ENCODE assay signal across 9 mouse cellular contexts in genomic region chr19:8887585-8888463, GRCm38 (mm10). TPM values are rescaled to one million over a fixed set of nuclear protein-coding genes. Genes with fewer than 3 reads are reported as not detected.
DNase-seq lines count a peak whose midpoint lies in the region; ATAC-seq and TF ChIP-seq lines count a peak whose summit lies in the region.
"Had no signal": no experiment of that assay in that cellular context is flagged by ENCODE, and none has a peak within 500 bp of the region (broad histone marks: within the 10 kb centered on the region; RNA-seq: fewer than 3 reads in every experiment).

No protein-coding gene starts in this region.

- H3K4me3 ChIP-seq in heart, embryonic 11.5 days (ENCODE audit: low read depth, low read length): peak overlapping the region; percentile 75
- H3K4me3 ChIP-seq in ES-Bruce4 (ENCODE audit: low read depth, low read length): peak overlapping the region; percentile 98
- H3K4me3 ChIP-seq in forebrain, embryonic 14.5 days (ENCODE audit: low read depth, low read length): peak overlapping the region; percentile 67
- peak overlapping the region; percentile 61 for H3K4me3 ChIP-seq in liver, postnatal 0 days (ENCODE audit: low read depth, low read length)

- no peak for DNase-seq in heart, adult 9 months (ENCODE audit: low spot score in 2 of 2)
- peak; percentile 13 for DNase-seq in forebrain, embryonic 14.5 days (ENCODE audit: low spot score)
- no peak for DNase-seq in liver, postnatal 0 days
- DNase-seq in adrenal gland, adult 2 months: no peak
- DNase-seq in right cerebral cortex, postnatal 4 days: no peak
- DNase-seq in cerebellum, adult 11-12 months: no peak

- TF ChIP-seq CTCF in ES-Bruce4 (IDR thresholded peaks at IDR 0.05; ENCODE audit: low read depth, low read length): no peak
- TF ChIP-seq CTCF in liver, postnatal 0 days (IDR thresholded peaks at IDR 0.05; ENCODE audit: low read depth): no peak

- no peak for ATAC-seq in heart, embryonic 11.5 days (replicated peaks; ENCODE audit: insufficient number of reproducible peaks, low FRiP score, low TSS enrichment)
- ATAC-seq in forebrain, embryonic 14.5 days: no peak
- ATAC-seq in liver, postnatal 0 days: no peak

- no peaks in the 10 kb centered on the region for H3K27me3 ChIP-seq in heart, embryonic 11.5 days (ENCODE audit: control insufficient read depth, insufficient read depth, low read length)
- no peaks in the 10 kb centered on the region for H3K27me3 ChIP-seq in ES-Bruce4 (ENCODE audit: control insufficient read depth, insufficient read depth, low read length, poor library complexity, severe bottlenecking)
- no peaks in the 10 kb centered on the region for H3K27me3 ChIP-seq in forebrain, embryonic 14.5 days (replicated peaks; ENCODE audit: control insufficient read depth, insufficient read depth, low read length)
- no peaks in the 10 kb centered on the region for H3K27me3 ChIP-seq in liver, postnatal 0 days (ENCODE audit: insufficient read depth, low read length)
- H3K27me3 ChIP-seq: Patski had no signal

- no peak for TF ChIP-seq EP300 in ES-Bruce4 (IDR thresholded peaks at IDR 0.05; ENCODE audit: insufficient read depth, low read depth, low read length)
- no peak for TF ChIP-seq EP300 in liver, postnatal 0 days (IDR thresholded peaks at IDR 0.05; ENCODE audit: low read depth)

- H3K9me3 ChIP-seq in heart, embryonic 11.5 days (replicated peaks; ENCODE audit: control insufficient read depth, low read length): no peaks in the 10 kb centered on the region
- H3K9me3 ChIP-seq in ES-Bruce4 (replicated peaks; ENCODE audit: control insufficient read depth, insufficient read depth, low read length, poor library complexity, severe bottlenecking): no peaks in the 10 kb centered on the region
- no peaks in the 10 kb centered on the region for H3K9me3 ChIP-seq in forebrain, embryonic 14.5 days (replicated peaks; ENCODE audit: control insufficient read depth, low read length)
- H3K9me3 ChIP-seq in liver, postnatal 0 days (ENCODE audit: low read length): no peaks in the 10 kb centered on the region

- H3K4me1 ChIP-seq in heart, embryonic 11.5 days (ENCODE audit: control insufficient read depth, insufficient read depth, low read length): 0 out of 2 replicates have a peak, but pooled peaks cover 6% of the 10 kb centered on the region
- H3K4me1 ChIP-seq in ES-Bruce4 (ENCODE audit: control insufficient read depth, insufficient read depth, low read length): peaks cover 3% of the 10 kb centered on the region
- H3K4me1 ChIP-seq in forebrain, embryonic 14.5 days (ENCODE audit: control insufficient read depth, insufficient read depth, low read length): peaks cover 9% of the 10 kb centered on the region; the same call in 1 of the 2 replicates
- H3K4me1 ChIP-seq in liver, postnatal 0 days (ENCODE audit: insufficient read depth): peaks cover 15% of the 10 kb centered on the region

- H3K9ac ChIP-seq in heart, embryonic 11.5 days (ENCODE audit: low read depth, low read length): peak overlapping the region; percentile 88
- H3K9ac ChIP-seq in ES-Bruce4 (ENCODE audit: low read depth, poor library complexity, severe bottlenecking): peak overlapping the region; percentile 99
- H3K9ac ChIP-seq in forebrain, embryonic 14.5 days (ENCODE audit: low read length): peak overlapping the region; percentile 77
- H3K9ac ChIP-seq in liver, postnatal 0 days (replicated peaks): peak overlapping the region; percentile 69

- peak; percentile 43 for TF ChIP-seq POLR2A in ES-Bruce4 (IDR thresholded peaks at IDR 0.05; ENCODE audit: insufficient read depth, low read length)

- 0 out of 2 replicates have a peak, but pooled peaks cover 2% of the 10 kb centered on the region for H3K36me3 ChIP-seq in heart, embryonic 11.5 days (ENCODE audit: control insufficient read depth, insufficient read depth, low read length)
- peaks cover 29% of the 10 kb centered on the region for H3K36me3 ChIP-seq in ES-Bruce4 (ENCODE audit: control insufficient read depth, insufficient read depth, low read length, poor library complexity, severe bottlenecking)
- peaks cover 7% of the 10 kb centered on the region; the same call in 1 of the 2 replicates for H3K36me3 ChIP-seq in forebrain, embryonic 14.5 days (ENCODE audit: control insufficient read depth, insufficient read depth, low read length)
- peaks cover 10% of the 10 kb centered on the region; the same call in 1 of the 2 replicates for H3K36me3 ChIP-seq in liver, postnatal 0 days (replicated peaks; ENCODE audit: insufficient read depth, low read length)

- peak overlapping the region; percentile 84 for H3K27ac ChIP-seq in heart, embryonic 11.5 days (ENCODE audit: low read depth, low read length)
- H3K27ac ChIP-seq in ES-Bruce4 (ENCODE audit: insufficient read depth, low read length): peak overlapping the region; percentile 93
- H3K27ac ChIP-seq in forebrain, embryonic 14.5 days (ENCODE audit: low read depth, low read length): peak overlapping the region; percentile 67
- peak overlapping the region; percentile 79 for H3K27ac ChIP-seq in liver, postnatal 0 days (ENCODE audit: low read depth)

- peak overlapping the region; percentile 87 for H3K4me2 ChIP-seq in heart, embryonic 11.5 days
- H3K4me2 ChIP-seq in forebrain, embryonic 14.5 days (ENCODE audit: low read length): peak overlapping the region; percentile 76
- peak overlapping the region; percentile 70 for H3K4me2 ChIP-seq in liver, postnatal 0 days (ENCODE audit: low read depth, low read length)

- 17% methylated on average over 19 of the region's 19 CpGs for WGBS in heart, embryonic 11.5 days (ENCODE audit: insufficient replicate concordance)
- WGBS in forebrain, embryonic 14.5 days: 17% methylated on average over 19 of the region's 19 CpGs
- WGBS in liver, postnatal 0 days (ENCODE audit: insufficient replicate concordance): 16% methylated on average over 19 of the region's 19 CpGs

RNA-seq across cellular contexts. Expression of gene 1810009A15Rik, which starts 0.8 kb away (rescaled TPM):
- 77.5 and 86.8 TPM in 2 replicates for polyA plus RNA-seq in heart, embryonic 11.5 days (2014; fragmentation: Nextera tagmentation; extraction: Ambion mirVana)
- 162 and 172 TPM in 2 replicates for polyA plus RNA-seq in ES-Bruce4 (2011; ENCODE audit: insufficient read depth, insufficient read length, low read depth, missing spikeins)
- 63.7 and 77.6 TPM in 2 replicates for polyA plus RNA-seq in forebrain, embryonic 14.5 days (2014; fragmentation: Nextera tagmentation; extraction: Ambion mirVana)
- 30.5 and 32.5 TPM in 2 replicates for polyA plus RNA-seq in liver, postnatal 0 days (2015; fragmentation: Nextera tagmentation; extraction: Ambion mirVana)
- 10 to 100 TPM; 46.8 to 53.6 TPM for total RNA-seq in adrenal gland, adult 2 months (2021)
- 4.3 and 5.6 TPM in 2 replicates for polyA plus RNA-seq in adrenal gland, adult 2 months (2012; rRNA removed)

RNA-seq across cellular contexts. Expression of gene Gm49416, which starts 0.9 kb away (rescaled TPM):
- not detected in 2 replicates for polyA plus RNA-seq in heart, embryonic 11.5 days (2014; fragmentation: Nextera tagmentation; extraction: Ambion mirVana)
- polyA plus RNA-seq in ES-Bruce4 (2011; ENCODE audit: insufficient read depth, insufficient read length, low read depth, missing spikeins): 11.9 and 24.8 TPM in 2 replicates
- not detected in 2 replicates for polyA plus RNA-seq in forebrain, embryonic 14.5 days (2014; fragmentation: Nextera tagmentation; extraction: Ambion mirVana)
- polyA plus RNA-seq in liver, postnatal 0 days (2015; fragmentation: Nextera tagmentation; extraction: Ambion mirVana): not detected in 2 replicates
- 1 to 10 TPM; 3.2 to 4.5 TPM for total RNA-seq in adrenal gland, adult 2 months (2021)
- not detected in 2 replicates for polyA plus RNA-seq in adrenal gland, adult 2 months (2012; rRNA removed)

RNA-seq across cellular contexts. Expression of gene Gm49403, which starts 4.1 kb away (rescaled TPM):
- not detected in 2 replicates for polyA plus RNA-seq in heart, embryonic 11.5 days (2014; fragmentation: Nextera tagmentation; extraction: Ambion mirVana)
- polyA plus RNA-seq in ES-Bruce4 (2011; ENCODE audit: insufficient read depth, insufficient read length, low read depth, missing spikeins): not detected in 2 replicates
- not detected in 2 replicates for polyA plus RNA-seq in forebrain, embryonic 14.5 days (2014; fragmentation: Nextera tagmentation; extraction: Ambion mirVana)
- not detected in 2 replicates for polyA plus RNA-seq in liver, postnatal 0 days (2015; fragmentation: Nextera tagmentation; extraction: Ambion mirVana)
- total RNA-seq in adrenal gland, adult 2 months (2021): not detected
- not detected in 2 replicates for polyA plus RNA-seq in adrenal gland, adult 2 months (2012; rRNA removed)
- polyA plus RNA-seq: Patski had no signal

RNA-seq across cellular contexts. Expression of gene Lbhd1, which starts 4.3 kb away (rescaled TPM):
- polyA plus RNA-seq in heart, embryonic 11.5 days (2014; fragmentation: Nextera tagmentation; extraction: Ambion mirVana): 60.1 and 72.4 TPM in 2 replicates
- polyA plus RNA-seq in ES-Bruce4 (2011; ENCODE audit: insufficient read depth, insufficient read length, low read depth, missing spikeins): 10.1 and 13.4 TPM in 2 replicates
- 44.2 and 59.1 TPM in 2 replicates for polyA plus RNA-seq in forebrain, embryonic 14.5 days (2014; fragmentation: Nextera tagmentation; extraction: Ambion mirVana)
- polyA plus RNA-seq in liver, postnatal 0 days (2015; fragmentation: Nextera tagmentation; extraction: Ambion mirVana): 27.5 and 31.3 TPM in 2 replicates
- total RNA-seq in adrenal gland, adult 2 months (2021): 10 to 100 TPM in 1 of 2 experiments, 1 to 10 TPM in 1; 5.8 to 13.3 TPM
- polyA plus RNA-seq in adrenal gland, adult 2 months (2012; rRNA removed): 0.28 and 1.1 TPM in 2 replicates

RNA-seq across cellular contexts. Expression of gene Ints5, which starts 5.0 kb away (rescaled TPM):
- polyA plus RNA-seq in heart, embryonic 11.5 days (2014; fragmentation: Nextera tagmentation; extraction: Ambion mirVana): 19.2 and 24.6 TPM in 2 replicates
- 23.1 and 26.7 TPM in 2 replicates for polyA plus RNA-seq in ES-Bruce4 (2011; ENCODE audit: insufficient read depth, insufficient read length, low read depth, missing spikeins)
- 25.0 and 32.1 TPM in 2 replicates for polyA plus RNA-seq in forebrain, embryonic 14.5 days (2014; fragmentation: Nextera tagmentation; extraction: Ambion mirVana)
- 11.4 and 12.1 TPM in 2 replicates for polyA plus RNA-seq in liver, postnatal 0 days (2015; fragmentation: Nextera tagmentation; extraction: Ambion mirVana)
- 10 to 100 TPM; 21.5 to 23.7 TPM for total RNA-seq in adrenal gland, adult 2 months (2021)
- polyA plus RNA-seq in adrenal gland, adult 2 months (2012; rRNA removed): 23.5 and 29.6 TPM in 2 replicates

Comparison
In these comparisons a context has a peak if more than half of its experiments do, and no peak if none do; other contexts are left out.
1. RNA of gene Gm49416, which starts 0.9 kb away (polyA plus RNA-seq): 11.9 to 24.8 TPM in ES-Bruce4; not detected in heart, embryonic 11.5 days, not detected in forebrain, embryonic 14.5 days, not detected in liver, postnatal 0 days and not detected in adrenal gland, adult 2 months; every median in the first group is over 10 times any median in the second.
2. Peak in every context shown above with its lines, with median percentiles within 50 percentile points of each other: H3K27ac ChIP-seq, H3K4me2 ChIP-seq, H3K4me3 ChIP-seq and H3K9ac ChIP-seq.